Mouse (Mus musculus) liver, embryonic 13.5 days (tissue): ENCODE data around the gene Trank1. TPM values are rescaled to one million over a fixed set of nuclear protein-coding genes. Genes with fewer than 3 reads are reported as not detected.

ENCODE experiments used
- ATAC-seq: fragments of 200-750 bp; cut with Nextera tagmentation; 2 replicates; pipeline ENCODE4 v1.8.0; 2017; ENCODE audit warnings: low read depth, mild to moderate bottlenecking, moderate number of reproducible peaks, moderate library complexity
- DNase-seq: peaks from one replicate; pipeline ENCODE4 v3.0.0; 2022
- H3K27ac ChIP-seq: fragments of 300-500 bp; sonication (generic); 2 replicates; pipeline ENCODE4 v1.5.1; 2015; ENCODE audit warnings: moderate library complexity, mild to moderate bottlenecking, inconsistent platforms
- H3K27me3 ChIP-seq: fragments of 300-500 bp; sonication (generic); 2 replicates; pipeline ENCODE4 v1.6.1; 2015; ENCODE audit warnings: mild to moderate bottlenecking, inconsistent platforms
- H3K36me3 ChIP-seq: fragments of 300-500 bp; sonication (generic); 2 replicates; pipeline ENCODE4 v1.6.1; 2015; ENCODE audit warnings: mild to moderate bottlenecking, inconsistent platforms
- H3K4me1 ChIP-seq: fragments of 300-500 bp; sonication (generic); replicated peaks from 2 replicates; pipeline ENCODE4 v1.6.1; 2015; ENCODE audit warnings: inconsistent platforms
- H3K4me2 ChIP-seq: fragments of 300-500 bp; sonication (generic); 2 replicates; pipeline ENCODE4 v1.6.1; 2015; ENCODE audit warnings: inconsistent platforms, mild to moderate bottlenecking, moderate library complexity
- H3K4me3 ChIP-seq: fragments of 300-500 bp; sonication (generic); replicated peaks from 2 replicates; pipeline ENCODE4 v1.5.1; 2015; ENCODE audit warnings: mild to moderate bottlenecking, inconsistent platforms
- H3K9ac ChIP-seq: fragments of 300-500 bp; sonication (generic); 2 replicates; pipeline ENCODE4 v1.6.1; 2015; ENCODE audit warnings: mild to moderate bottlenecking, inconsistent platforms
- H3K9me3 ChIP-seq: fragments of 300-500 bp; sonication (generic); replicated peaks from 2 replicates; pipeline ENCODE4 v1.6.1; 2016; ENCODE audit warnings: inconsistent platforms
- WGBS: fragments of 180-500 bp; shearing (Covaris S2); methylation state at CpG from one replicate; pipeline ENCODE4 v1.1.7; 2015; ENCODE audit not compliant: insufficient replicate concordance; 5-methylcytosine and 5-hydroxymethylcytosine counted together
- polyA plus RNA-seq: library from polyadenylated mRNA; unstranded; fragments of >200 nt; fragmentation: Nextera tagmentation; extraction: Ambion mirVana; gene quantifications from 2 replicates; pipeline ENCODE4 v1.2.1, GENCODE M21; 2015

Trank1 gene
- polyA plus RNA-seq, 1 experiment from 2014 or later = not detected

DNA sequence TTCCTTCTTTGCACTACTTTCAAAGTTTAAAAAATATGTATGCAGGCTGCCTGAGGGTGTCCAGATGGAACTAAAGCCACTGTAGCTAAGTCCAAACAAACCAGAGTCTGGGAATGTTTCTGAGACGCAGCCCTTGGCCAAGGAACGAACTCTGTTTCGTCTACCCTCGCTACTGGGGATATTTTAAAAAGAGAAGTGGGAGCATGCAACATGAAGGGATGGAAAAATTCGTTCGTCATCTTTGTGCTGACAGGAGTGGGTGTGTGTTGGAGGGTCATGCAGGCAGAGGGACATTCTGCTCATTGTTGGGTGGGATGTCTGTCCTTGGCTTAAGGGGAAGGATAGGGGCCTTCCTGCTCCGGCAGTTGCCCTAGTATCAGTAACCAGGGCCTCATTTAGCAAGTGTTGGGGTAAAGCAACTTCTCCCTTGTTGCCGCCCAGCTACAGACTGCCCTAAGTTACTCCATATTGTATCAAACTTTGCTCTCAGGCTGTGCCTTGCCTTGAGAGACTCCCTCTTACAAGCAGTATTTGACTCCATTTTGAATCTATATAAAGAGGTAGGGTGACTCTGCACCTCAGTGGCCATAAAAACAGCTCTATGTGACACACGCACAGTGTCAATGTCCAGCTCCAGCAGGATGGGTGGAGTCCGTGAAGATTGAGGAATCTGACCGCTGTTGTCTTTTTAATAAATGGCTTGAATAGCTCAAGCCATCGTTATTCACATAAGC, 93.0 kb downstream of the Trank1 start:
- Histone ChIP-seq H3K9me3 (no peaks in the 10 kb centered on the region), H3K4me2 (no peak overlapping the region), H3K4me3 (no peak overlapping the region), H3K36me3 (no peaks in the 10 kb centered on the region), H3K27ac (no peak overlapping the region), H3K4me1 (no peaks in the 10 kb centered on the region), H3K9ac (no peak overlapping the region), H3K27me3 (no peaks in the 10 kb centered on the region)
- DNase-seq = no peak
- WGBS = 64% methylated on average over 12 of the region's 12 CpGs
- ATAC-seq = no peak

DNA sequence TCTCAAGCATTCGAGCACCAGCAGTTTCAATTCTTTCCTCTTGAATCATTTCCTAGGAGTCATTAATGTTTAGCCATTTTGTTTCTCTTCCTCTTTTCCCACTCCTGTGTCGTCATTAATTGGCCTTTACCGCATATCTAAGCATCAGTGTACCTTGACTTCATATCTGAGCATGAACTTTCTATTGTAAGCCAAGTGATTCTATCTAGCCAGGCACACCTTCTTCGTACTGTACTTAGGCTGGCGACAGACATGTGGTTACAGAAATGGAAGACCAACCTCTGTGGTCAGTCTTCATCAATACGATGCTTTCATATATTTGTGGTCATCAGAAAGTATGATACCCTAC, 93.5 kb downstream of the Trank1 start:
- no peak overlapping the region for H3K4me3 ChIP-seq
- no peaks in the 10 kb centered on the region for H3K36me3 ChIP-seq
- no peaks in the 10 kb centered on the region for H3K9me3 ChIP-seq
- H3K27ac ChIP-seq = no peak overlapping the region
- DNase-seq (no peak), ATAC-seq (no peak)
- no peak overlapping the region for H3K4me2 ChIP-seq
- H3K27me3 ChIP-seq = no peaks in the 10 kb centered on the region
- H3K9ac ChIP-seq = no peak overlapping the region
- 68% methylated on average over 6 of the region's 6 CpGs for WGBS
- no peaks in the 10 kb centered on the region for H3K4me1 ChIP-seq

DNA sequence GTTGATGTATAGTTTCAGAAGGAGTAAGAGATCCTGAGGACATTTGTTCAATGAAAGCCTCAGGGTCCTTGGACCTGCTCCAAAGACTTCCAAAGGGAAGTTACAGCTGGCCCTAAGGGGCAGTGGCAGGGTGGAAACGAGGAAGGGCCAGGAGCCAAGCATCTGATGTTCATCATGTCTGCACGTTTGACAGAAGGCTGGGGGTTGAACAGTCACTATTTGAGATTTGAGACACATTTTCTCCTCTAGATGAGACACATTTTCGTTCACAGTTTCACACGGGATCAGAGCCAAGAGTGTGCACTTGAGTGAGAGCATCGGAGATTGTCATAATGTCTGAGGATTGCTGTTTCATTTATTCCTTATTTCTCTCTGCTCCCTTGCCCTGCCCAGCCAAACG, 96.5 kb downstream of the Trank1 start:
- ATAC-seq = no peak
- H3K4me3 ChIP-seq = no peak overlapping the region
- no peaks in the 10 kb centered on the region for H3K27me3 ChIP-seq
- no peak overlapping the region for H3K27ac ChIP-seq
- 52% methylated on average over 6 of the region's 6 CpGs for WGBS
- no peak overlapping the region for H3K4me2 ChIP-seq
- no peak overlapping the region for H3K9ac ChIP-seq
- no peak for DNase-seq
- no peaks in the 10 kb centered on the region for H3K36me3 ChIP-seq
- no peaks in the 10 kb centered on the region for H3K4me1 ChIP-seq
- no peaks in the 10 kb centered on the region for H3K9me3 ChIP-seq

DNA sequence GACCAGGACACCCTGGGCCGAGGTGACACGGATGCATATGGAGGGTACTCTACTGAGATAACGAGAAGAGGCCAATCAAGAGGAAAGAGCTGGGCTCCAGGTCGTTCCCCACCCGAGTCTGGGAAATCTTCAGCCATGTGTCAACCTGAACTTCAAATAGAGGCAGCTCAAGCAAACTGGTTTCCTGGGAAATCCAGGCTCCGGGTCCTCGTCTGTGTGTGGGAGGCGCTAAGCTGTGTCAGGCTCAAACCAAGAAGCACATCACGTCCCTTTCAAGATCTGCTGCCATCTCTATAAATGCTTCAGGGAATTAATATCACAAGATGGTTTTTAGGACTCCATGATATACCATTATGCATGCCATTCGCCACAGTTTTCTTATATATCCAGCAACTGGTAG, 96.9 kb downstream of the Trank1 start:
- no peak overlapping the region for H3K27ac ChIP-seq
- ATAC-seq (no peak), DNase-seq (no peak)
- no peak overlapping the region for H3K4me3 ChIP-seq
- H3K9ac ChIP-seq = no peak overlapping the region
- WGBS = 64% methylated on average over 10 of the region's 10 CpGs
- no peaks in the 10 kb centered on the region for H3K36me3 ChIP-seq
- no peak overlapping the region for H3K4me2 ChIP-seq
- H3K4me1 ChIP-seq = no peaks in the 10 kb centered on the region
- no peaks in the 10 kb centered on the region for H3K9me3 ChIP-seq
- H3K27me3 ChIP-seq = no peaks in the 10 kb centered on the region

DNA sequence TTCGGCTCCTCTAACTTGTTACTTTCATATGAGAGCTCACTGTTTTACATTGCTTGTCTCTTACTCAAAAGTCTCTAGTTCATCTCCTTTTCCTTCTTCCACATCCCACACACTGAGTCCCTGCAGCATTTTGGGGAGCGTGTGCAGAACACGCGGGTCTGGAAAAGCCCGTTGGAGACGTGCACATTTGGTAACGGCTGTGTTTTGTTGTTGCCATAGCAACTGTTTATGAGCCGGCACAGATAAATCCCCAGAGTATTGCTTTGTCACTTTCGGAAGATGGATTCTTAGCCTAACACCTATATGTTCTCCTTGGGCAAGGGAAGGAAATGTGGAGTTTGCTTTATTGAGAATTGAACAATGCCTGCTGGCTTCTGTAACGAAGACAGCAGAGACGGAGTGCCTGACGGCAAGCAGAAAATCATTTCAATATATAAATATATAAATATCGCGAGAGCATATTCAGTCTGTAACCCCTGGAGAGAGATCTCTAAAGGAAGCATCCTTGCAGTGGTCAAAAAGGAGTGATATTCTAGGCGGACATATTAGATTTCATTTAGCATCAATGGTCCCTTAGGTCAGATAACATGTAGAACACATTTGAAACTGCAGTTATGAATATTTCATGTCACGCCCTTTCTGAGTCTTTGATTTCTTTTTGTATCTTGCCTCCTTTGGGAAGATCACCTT, 101.1 kb downstream of the Trank1 start:
- WGBS = 84% methylated on average over 16 of the region's 16 CpGs

DNA sequence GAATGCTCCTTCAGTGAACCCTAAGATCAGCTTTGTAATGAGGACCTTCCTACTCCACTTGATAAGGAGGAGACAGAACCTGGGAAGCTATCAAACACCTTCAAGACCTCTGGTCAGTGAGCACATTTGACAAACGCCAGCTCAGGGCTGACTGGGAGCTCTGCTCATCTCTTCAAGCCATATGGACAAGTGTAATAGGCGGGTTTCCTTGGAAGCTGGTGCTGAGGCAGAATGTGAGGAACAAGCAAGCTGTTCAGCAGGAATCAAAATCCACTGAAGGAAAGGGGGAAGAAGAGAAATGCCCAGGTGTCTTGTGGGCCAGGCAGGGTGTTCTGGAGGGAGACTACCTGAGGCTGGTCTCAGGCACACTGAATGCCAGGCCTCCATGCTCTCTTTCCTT, 110.3 kb downstream of the Trank1 start:
- Histone ChIP-seq H3K36me3 (no peaks in the 10 kb centered on the region), H3K4me3 (no peak overlapping the region), H3K9me3 (no peaks in the 10 kb centered on the region), H3K9ac (no peak overlapping the region), H3K4me2 (no peak overlapping the region), H3K4me1 (no peaks in the 10 kb centered on the region), H3K27ac (no peak overlapping the region), H3K27me3 (no peaks in the 10 kb centered on the region)
- DNase-seq = no peak
- no peak for ATAC-seq
- WGBS = 47% methylated on average over 2 of the region's 2 CpGs

More for the DNA sequence above, 101.1 kb downstream of the Trank1 start:
- no peaks in the 10 kb centered on the region for H3K4me1 ChIP-seq
- H3K27ac ChIP-seq = no peak overlapping the region
- H3K4me2 ChIP-seq = no peak overlapping the region
- DNase-seq = no peak
- H3K36me3 ChIP-seq = no peaks in the 10 kb centered on the region
- no peak overlapping the region for H3K4me3 ChIP-seq
- no peak for ATAC-seq
- H3K9ac ChIP-seq = no peak overlapping the region
- no peaks in the 10 kb centered on the region for H3K9me3 ChIP-seq
- H3K27me3 ChIP-seq = no peaks in the 10 kb centered on the region

DNA sequence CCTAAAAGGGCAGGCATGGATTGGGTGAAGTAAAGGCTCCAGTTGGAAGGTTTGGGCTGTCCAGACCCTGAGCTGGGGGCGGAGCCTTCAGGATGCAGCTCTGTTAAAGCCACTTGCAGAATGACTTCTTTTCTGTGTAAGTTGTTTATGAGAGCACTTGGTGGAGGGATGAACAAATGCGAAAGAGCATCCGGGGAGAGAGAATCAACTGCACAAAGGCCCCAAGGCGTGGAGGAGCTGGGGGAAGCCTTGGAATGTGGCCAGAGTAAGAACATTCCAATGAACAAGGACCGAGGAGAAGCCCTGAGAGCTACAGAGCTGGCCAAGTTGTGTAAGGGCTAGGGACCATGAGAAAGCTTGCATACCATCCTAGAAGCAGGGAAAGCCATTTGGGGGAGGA, 111.0 kb downstream of the Trank1 start:
- Histone ChIP-seq H3K4me2 (no peak overlapping the region), H3K9me3 (no peaks in the 10 kb centered on the region), H3K9ac (no peak overlapping the region), H3K36me3 (no peaks in the 10 kb centered on the region), H3K27ac (no peak overlapping the region), H3K4me3 (no peak overlapping the region), H3K27me3 (no peaks in the 10 kb centered on the region), H3K4me1 (no peaks in the 10 kb centered on the region)
- DNase-seq = no peak
- no peak for ATAC-seq
- 53% methylated on average over 5 of the region's 5 CpGs for WGBS

DNA sequence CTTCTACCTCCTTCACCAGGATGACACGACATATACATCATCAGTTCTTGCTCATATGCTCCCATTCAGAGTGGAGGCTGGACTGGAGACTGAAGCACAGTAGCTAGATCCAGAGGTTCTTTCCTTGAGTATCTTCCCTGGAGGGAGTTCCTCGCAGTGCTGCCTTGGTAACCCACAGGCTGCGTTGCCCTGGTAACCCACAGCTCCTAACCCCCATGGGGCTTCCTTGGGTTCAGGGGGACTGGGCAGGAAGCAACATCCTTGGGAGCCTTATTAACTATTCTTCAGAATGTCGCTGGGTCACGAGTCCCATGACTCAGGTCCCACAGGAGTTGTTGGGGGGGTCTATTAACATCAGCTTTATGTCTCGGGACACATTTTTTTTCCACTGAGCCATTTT, 113.6 kb downstream of the Trank1 start:
- Histone ChIP-seq H3K4me3 (no peak overlapping the region), H3K27me3 (no peaks in the 10 kb centered on the region), H3K9me3 (no peaks in the 10 kb centered on the region), H3K27ac (no peak overlapping the region), H3K36me3 (no peaks in the 10 kb centered on the region), H3K9ac (no peak overlapping the region), H3K4me1 (no peaks in the 10 kb centered on the region), H3K4me2 (no peak overlapping the region)
- no peak for ATAC-seq
- 62% methylated on average over 6 of the region's 6 CpGs for WGBS
- DNase-seq = no peak

DNA sequence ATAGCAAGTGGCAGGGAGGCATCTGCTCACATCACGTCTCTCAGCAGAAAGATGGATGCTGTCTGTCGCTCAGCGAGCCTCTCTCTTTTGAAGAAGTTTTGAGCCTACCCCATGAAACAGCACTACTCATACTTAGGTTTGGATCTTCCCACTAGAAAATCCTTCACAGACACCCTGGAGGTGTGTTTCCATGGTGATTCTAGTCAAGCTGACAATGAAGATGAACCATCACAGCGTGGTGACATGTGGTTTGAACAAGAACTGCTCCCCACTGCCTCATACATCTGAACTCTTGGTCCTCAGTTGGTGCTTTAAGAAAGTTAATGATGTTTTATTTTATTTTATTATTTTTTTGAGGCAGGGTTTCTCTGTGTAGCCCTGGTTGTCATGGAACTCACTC, 114.4 kb downstream of the Trank1 start:
- no peaks in the 10 kb centered on the region for H3K9me3 ChIP-seq
- H3K4me1 ChIP-seq = no peaks in the 10 kb centered on the region
- no peak overlapping the region for H3K4me2 ChIP-seq
- no peak for ATAC-seq
- WGBS = 71% methylated on average over 4 of the region's 4 CpGs
- no peak overlapping the region for H3K9ac ChIP-seq
- no peak overlapping the region for H3K4me3 ChIP-seq
- H3K36me3 ChIP-seq = no peaks in the 10 kb centered on the region
- DNase-seq = no peak
- no peak overlapping the region for H3K27ac ChIP-seq
- no peaks in the 10 kb centered on the region for H3K27me3 ChIP-seq

DNA sequence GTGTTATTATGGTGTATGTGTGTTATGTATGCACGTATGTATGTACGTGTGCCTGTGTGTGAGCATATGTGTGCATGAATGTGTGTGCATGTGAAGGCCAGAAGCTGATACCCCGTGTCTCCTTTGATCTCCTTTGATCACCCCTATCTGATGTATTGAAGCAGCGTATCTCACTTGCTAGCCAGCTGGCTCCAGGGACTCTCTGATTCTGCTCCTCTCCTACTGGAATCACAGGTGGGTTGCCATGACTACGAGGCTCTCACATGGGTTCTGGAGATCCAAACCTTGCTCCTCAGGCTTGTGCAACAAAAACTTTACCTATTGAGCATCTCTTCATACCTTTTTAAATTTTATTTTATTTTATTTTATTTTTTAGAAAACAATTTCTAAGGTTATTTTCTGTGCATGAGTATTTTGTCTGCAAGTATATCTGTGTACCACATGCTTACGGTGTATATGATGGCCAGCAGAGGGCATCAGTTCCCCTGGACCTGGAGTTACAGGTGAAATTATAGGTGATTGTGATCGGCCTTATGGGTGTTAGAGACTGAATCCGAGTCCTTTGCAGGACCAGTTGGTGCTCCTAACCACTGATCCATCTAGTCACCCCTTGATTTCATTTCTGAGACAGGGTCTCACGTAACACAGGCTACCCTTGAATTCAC, 116.5 kb downstream of the Trank1 start:
- 65% methylated on average over 9 of the region's 9 CpGs for WGBS
- Histone ChIP-seq H3K27ac (no peak overlapping the region), H3K27me3 (no peaks in the 10 kb centered on the region), H3K4me1 (no peaks in the 10 kb centered on the region), H3K9me3 (no peaks in the 10 kb centered on the region), H3K4me2 (no peak overlapping the region), H3K9ac (no peak overlapping the region), H3K36me3 (no peaks in the 10 kb centered on the region), H3K4me3 (no peak overlapping the region)
- ATAC-seq (no peak), DNase-seq (no peak)

DNA sequence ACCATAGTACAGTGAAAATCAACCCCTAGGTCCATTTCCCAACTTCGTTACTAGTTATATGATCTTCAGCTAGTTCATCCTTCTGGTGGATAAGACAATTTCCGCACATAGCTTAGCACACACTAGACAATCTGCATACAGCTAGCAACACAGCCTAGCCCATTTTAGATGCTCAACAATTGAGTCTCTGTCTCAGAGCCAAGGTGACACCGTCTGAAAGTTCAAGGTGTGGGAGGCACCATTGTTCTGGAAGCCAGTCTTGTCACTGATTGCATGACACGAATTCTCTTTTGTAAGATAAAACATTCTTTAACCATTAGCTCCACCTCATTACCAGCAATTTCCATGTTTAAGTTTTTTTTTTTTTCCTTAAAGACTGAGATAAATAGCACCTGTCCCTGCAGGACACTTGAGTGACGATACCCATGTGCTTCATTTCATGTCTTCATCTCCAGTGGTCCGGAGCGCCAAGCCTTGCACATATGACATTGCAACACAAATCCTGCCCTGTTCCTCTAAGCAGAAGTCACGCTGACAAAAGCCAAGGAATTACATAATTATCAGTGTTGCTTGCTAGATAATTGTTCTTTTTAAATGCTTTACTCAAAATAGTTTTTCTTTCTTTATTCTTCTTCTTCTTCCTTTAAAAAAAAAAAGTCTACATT, 117.3 kb downstream of the Trank1 start:
- Histone ChIP-seq H3K9me3 (no peaks in the 10 kb centered on the region), H3K27ac (no peak overlapping the region), H3K36me3 (no peaks in the 10 kb centered on the region), H3K9ac (no peak overlapping the region), H3K27me3 (no peaks in the 10 kb centered on the region), H3K4me1 (no peaks in the 10 kb centered on the region), H3K4me2 (no peak overlapping the region), H3K4me3 (no peak overlapping the region)
- DNase-seq (no peak), ATAC-seq (no peak)
- 57% methylated on average over 8 of the region's 8 CpGs for WGBS
